Mouse (Mus musculus) urinary bladder, postnatal 4 days (tissue): ENCODE data around the gene Stx5a.

ENCODE experiments used
- DNase-seq, 2 experiments: peaks; one replicate each; pipeline ENCODE4 v3.0.0; 2021 to 2022; ENCODE audit warnings: low spot score in 2 of 2

The Stx5a gene

GRCm38 (mm10) chr19:8745382-8745781 is 4.2 kb downstream of the Stx5a start:
- no peak for DNase-seq

GRCm38 (mm10) chr19:8747368-8747767 is 6.2 kb downstream of the Stx5a start:
- DNase-seq: no peak

- no peak for DNase-seq
These were observed 14.4 kb downstream of the Stx5a start for GRCm38 (mm10) chr19:8755652-8756051.

DNA sequence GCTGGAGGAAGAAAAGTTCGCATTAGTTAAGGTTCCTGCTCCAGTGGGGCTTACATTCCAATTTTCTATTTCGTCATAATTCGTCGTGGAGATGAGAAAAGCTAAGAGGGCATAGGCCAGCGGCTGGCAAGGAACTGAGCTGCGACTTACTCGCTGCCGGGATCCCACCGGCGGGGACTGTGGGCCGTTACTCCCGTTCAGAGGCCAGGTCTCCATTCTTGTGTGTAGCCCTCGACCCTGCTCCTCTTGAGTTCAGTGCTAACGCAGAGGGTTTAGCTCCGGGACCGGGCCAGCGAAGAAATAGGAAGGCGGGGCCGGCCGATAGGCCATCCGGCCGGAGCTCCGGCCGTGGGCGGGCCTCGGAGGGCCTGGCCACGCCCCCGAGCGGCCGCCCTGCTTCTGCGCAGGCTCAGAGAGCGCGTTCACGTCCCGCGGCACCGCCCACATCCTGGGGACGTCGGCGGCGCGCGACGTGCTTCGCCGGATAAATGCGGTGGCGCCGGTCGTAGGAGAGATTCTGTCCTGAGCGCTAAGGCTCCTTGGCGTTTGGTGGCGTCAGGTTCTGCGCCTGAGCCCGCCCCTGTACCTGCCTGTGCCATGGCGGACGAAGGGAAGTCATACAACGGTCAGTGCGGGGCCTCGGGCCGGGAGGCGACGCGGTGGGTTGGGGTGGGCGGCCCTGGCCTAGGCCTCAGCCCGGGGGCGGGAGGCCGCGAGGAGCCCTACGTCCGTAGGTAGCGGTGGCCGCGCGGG is 15.6 kb downstream of the Stx5a start, which contains the start of gene Nxf1:
Gene Nxf1 (plus strand): TSS at position 439 of the 753 bp plus-strand sequence.
- DNase-seq: peak; percentile 90 to 94

- no peak for DNase-seq
These were observed 16.3 kb downstream of the Stx5a start for GRCm38 (mm10) chr19:8757471-8757998.

DNA sequence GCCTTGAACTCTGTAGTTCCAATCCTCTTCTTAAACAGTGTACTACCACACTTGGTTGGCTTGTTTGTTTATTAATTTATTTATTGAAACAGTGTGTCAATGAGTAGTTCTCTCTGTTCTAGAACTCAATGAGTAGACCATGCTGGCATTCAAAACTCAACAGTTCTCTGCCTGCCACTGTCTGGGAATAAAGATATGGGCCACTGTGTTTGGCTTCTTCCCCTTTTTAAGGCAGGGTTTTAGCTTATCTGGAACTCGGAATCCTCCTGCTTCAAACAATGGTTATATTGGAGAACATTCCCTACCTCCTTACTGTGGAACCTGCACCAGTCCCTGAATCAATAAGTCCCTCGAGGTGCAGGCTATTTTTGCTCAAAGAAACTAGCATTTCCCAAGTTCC is 17.7 kb downstream of the Stx5a start:
- DNase-seq: no peak

DNA sequence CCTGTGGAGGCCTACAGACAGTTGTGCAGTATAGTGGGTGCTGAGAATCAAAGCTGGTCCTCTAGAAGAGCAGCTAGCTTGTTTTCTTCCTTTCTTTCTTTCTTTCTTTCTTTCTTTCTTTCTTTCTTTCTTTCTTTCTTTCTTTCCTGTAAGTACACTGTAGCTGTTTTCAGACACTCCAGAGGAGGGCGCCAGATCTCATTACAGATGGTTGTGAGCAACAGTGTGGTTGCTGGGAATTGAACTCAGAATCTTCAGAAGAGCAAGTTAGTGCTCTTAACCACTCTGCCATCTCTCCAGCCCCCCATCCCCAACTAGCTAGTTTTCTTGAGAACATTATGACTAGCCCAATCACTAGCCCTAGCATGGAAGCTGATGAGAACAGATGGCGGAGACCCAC is 19.5 kb downstream of the Stx5a start:
- DNase-seq: no peak

DNA sequence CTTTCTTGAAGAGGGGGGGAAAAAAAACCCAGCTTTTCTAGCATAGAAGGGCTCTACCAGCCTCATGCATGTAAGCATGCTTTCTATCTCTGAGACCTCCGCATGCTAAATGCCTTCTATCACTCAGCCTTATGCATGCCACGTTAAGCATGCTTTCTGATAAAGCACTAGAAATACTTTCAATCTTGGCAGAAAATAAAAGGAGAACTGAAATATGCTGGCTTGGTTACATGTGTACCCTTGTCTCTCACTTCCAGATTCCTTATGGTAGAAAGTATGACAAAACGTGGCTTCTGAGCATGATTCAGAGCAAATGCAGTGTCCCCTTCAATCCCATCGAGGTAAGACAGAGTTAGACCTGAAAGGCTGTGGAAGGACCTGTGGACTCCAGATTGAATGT is 22.1 kb downstream of the Stx5a start:
- no peak for DNase-seq

DNA sequence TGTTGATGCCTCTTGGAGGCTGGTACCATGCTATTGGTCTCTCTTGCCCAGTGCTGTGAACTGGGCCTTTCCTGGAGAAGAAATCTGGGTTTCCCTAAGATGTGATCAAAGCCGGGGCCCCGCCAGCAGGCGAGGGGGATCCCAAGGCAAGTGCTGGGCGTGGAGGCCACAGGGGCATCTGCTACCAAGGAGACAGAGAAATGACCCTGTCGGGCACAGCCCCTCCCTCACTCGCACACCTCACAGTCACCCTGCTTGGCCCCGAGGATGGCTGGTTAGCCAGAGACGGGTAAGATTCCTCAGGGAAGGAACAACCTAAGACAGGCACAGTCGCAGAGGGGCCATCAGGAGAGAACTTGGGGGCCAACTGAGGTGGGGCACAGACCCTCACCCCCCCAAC is 24.3 kb downstream of the Stx5a start:
- no peak for DNase-seq

- peak; percentile 70 to 84 for DNase-seq
These were observed 29.5 kb downstream of the Stx5a start, which contains the start of gene Tmem223 for GRCm38 (mm10) chr19:8770567-8771270. TSS of gene Tmem223 (plus strand) at chr19:8770996.

GRCm38 (mm10) chr19:8772996-8773395 is 31.8 kb downstream of the Stx5a start:
- no peak for DNase-seq

GRCm38 (mm10) chr19:8773409-8773808 is 32.2 kb downstream of the Stx5a start:
- no peak for DNase-seq

DNA sequence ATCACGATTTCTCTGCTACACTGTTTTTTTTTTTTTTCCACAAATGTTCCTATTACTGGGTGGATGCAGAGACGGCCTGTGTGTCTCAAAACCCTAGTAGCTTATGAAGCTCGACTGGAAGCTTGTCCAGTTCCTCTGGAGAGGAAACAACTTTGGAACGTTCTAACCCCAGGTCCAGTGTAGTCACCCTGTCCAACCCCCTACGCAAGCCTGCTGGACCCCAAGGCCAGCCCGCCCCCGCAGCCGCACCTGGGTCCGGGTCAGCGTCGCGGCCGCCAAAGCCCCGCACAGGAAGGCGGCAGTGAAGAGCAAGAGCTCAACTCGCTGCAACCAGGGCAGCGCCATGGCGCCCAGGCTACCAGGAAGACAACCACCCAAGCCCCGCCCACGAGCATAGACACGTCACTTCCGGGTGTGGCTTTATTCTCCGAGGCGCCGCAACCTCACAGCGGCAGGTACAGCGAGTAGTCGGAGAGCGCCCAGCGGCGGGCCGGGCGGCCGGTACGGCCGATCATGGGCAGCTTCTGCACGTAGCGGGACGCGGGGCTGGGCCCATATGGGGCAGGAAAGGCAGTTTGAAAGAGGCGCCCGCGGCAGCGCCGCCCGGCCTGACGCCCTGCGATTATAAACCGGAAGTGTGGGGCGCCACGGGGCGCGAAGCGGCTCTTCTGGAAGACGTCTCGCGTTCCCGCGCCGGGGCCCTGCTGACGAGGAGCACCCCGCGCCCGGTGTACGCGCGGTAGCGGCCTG is 33.0 kb downstream of the Stx5a start, which contains the start of gene Tmem179b:
Gene Tmem179b (minus strand): TSS at position 382 of the 750 bp plus-strand sequence.
- peak; percentile 93 to 97 for DNase-seq

DNA sequence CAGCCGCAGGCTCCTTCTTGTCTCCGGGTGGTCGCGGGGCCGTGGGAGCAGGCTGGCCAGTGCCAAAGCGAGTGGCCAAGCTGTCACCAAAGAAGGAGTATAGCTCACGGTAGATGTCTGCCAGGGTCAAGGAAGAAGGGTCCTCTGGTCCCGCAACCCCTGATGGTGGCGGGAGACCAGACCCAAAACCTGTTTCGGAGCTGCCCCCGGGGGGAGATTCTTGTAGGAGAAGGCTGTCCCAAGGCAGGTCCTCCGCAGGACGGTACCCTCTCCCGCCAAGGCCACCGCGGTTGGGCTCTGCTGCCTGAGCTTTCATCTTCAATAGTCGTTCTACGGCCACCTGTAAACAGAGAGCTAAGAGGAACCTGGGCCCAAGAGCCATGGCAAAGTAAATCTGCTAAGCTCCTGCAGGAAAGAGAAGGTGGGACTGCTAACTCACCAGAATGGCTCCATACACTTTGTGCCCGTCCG is 33.8 kb downstream of the Stx5a start:
- DNase-seq: peak in 1 of 2 experiments; percentile 29

DNA sequence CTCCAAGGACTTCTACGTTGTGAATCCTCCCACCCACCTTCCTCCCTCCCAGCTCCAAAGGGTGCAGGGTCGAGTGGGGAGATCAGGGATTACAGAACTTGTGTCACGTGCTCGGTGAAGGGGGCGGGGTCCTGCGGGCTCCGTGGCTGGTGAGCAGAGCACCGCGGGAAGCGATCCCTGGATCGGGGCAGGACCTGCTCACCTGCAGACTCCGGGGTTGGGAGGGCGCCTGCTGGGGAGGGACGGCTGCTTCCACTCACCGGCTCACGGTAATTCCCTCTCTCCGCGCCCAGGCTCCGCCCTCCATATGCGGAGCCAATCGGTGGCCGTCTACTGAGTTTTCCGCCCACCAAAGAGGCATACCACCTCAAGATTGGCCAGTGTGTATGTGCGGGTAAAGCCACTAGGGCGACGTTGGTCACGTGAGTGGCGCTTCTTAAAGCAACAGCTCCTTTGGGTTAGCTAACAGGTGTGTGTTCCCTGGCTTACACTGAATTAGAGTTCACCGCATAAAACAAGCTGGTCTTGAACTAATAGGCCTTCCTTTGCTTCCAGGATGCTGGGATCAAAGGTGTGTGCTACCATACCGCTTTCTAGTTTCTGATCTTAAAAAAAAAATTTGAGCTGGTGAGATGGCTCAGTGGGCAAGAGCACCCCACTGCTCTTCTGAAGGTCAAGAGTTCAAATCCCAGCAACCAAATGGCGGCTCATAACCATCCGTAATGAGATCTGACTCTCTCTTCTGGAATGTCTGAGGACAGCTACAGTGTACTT is 45.0 kb downstream of the Stx5a start, which contains the start of gene Taf6l:
Gene Taf6l (minus strand): TSS at position 410 of the 774 bp plus-strand sequence.
- DNase-seq: peak; percentile 84 to 85

DNA sequence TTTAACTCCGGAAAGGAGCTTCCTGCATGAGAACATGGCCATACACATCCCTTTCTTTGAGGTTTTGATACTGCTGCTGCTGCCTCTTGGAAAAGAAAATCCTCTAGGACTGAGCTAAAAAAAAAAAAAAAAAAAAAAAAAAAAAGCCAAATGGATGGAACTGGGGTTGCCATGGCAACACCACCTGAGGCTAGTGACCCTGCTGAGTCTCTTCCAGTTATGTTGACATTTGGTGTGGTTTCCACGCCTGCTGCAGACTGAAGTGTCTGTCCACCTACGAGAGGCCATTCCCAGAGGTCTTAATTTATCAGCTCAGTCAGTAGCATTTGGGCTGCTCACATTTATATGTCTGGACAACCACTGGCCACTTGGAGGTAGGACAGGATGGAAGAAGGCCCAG is 47.3 kb downstream of the Stx5a start:
- DNase-seq: no peak

- DNase-seq: no peak
These were observed 48.0 kb downstream of the Stx5a start for GRCm38 (mm10) chr19:8789171-8789570.

DNA sequence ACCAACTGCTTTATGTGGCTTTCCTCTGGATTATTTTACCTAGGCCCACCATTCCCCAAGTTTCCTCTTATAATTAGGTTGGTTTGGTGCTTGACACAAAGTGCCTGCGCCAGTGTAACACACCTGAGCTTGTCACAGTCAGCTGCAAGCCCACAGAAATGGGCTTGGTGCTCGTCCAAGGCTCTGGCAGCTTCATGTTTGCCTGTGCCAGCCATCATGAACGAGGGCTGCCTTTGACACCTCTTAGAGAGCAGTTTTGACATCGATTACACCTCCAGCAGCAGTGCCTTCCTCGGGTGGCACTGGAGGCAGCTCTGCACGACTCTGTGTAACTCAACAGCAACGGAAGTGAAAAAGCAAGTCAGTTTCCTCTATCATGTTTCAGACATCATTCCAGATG is 49.0 kb downstream of the Stx5a start:
- no peak for DNase-seq

GRCm38 (mm10) chr19:8798264-8798946 is 57.2 kb downstream of the Stx5a start, which contains the start of gene Polr2g:
TSS of gene Polr2g (minus strand) at chr19:8798577.
- peak; percentile 86 to 89 for DNase-seq

DNA sequence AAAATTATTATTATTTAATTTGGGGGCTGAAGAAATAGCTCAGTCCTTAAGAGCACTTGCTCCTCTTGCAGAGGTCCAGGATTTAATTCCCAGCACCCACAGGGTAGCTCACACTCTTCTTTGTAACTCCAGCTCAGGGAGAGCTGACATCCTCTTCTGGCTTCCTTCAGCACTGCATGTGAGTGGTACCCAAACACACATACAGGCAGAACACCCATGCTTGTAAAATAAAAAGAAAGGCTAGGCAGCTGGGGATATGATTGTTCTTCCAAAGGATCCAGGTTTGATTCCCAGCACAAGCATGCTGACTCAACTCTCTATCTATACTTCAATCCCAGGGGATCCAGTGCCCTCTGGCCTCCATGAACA is 57.7 kb downstream of the Stx5a start:
- DNase-seq: no peak
